11 mouse cellular contexts compared by ENCODE assay signal in genomic region chr2:21783721-21784120, GRCm38 (mm10).
"Had no signal": no experiment of that assay in that cellular context is flagged by ENCODE, and none has a peak within 500 bp of the region (broad histone marks: within the 10 kb centered on the region; RNA-seq: fewer than 3 reads in every experiment).

No protein-coding gene starts in this region.

- ATAC-seq: liver, postnatal 0 days had no signal

- DNase-seq: kidney, postnatal 14 days; layer of hippocampus, postnatal 36 days; liver, postnatal 0 days; lung, postnatal 14 days; lung, postnatal 4 days; midbrain, embryonic 14.5 days; right cerebral cortex, postnatal 14 days; right cerebral cortex, postnatal 4 days; thymus, adult 2 months; thymus, postnatal 14 days; thymus, postnatal 4 days had no signal
